Mouse (Mus musculus) erythroblast, embryonic 14.5 days (primary cell): ENCODE data around the gene Scnn1g.

Source experiments
- GATA1 ChIP-seq: IDR thresholded peaks from 2 replicates; pipeline ENCODE4 v1.6.1; 2012; ENCODE audit warnings: low read length, inconsistent platforms, mixed read lengths
- TAL1 ChIP-seq: IDR thresholded peaks from 3 replicates; pipeline ENCODE4 v1.6.1; 2012; ENCODE audit warnings: low read length, inconsistent platforms, mixed read lengths

DNA sequence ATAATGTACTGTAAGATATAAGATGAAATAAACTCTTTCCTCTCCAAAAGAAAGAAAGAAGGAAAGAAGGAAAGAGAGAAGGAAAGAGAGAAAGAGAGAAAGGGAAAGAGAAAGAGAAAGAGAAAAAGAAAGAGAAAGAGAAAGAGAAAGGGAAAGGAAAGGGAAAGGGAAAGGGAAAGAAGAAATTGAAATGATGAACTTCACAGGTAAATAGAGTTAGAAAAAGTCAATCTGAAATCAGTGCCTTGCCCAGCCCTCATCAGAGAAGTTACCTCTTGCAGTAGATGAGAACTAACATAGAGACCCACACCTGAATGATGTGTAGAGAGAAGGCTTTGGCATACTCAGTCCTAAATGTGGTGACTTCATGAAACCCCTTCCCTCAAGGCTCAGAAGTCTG lies 44.9 kb upstream of the Scnn1g start:
- no peak for TF ChIP-seq GATA1
- TF ChIP-seq TAL1: no peak
